Mouse (Mus musculus): ENCODE results near the gene BC005561. TPM values are rescaled to one million over a fixed set of nuclear protein-coding genes. Genes with fewer than 3 reads are reported as not detected.
A peak's percentile ranks its signal among the peaks of the same experiment; 100 is the strongest.
"Not testable (repeated sequence)": the region's sequence is repeated elsewhere in the genome, so short reads cannot be mapped to it uniquely, and the experiment has no call there.

The BC005561 gene
- polyA plus RNA-seq (2012; rRNA removed) = 0.35 and 0.91 TPM in 2 replicates

DNA sequence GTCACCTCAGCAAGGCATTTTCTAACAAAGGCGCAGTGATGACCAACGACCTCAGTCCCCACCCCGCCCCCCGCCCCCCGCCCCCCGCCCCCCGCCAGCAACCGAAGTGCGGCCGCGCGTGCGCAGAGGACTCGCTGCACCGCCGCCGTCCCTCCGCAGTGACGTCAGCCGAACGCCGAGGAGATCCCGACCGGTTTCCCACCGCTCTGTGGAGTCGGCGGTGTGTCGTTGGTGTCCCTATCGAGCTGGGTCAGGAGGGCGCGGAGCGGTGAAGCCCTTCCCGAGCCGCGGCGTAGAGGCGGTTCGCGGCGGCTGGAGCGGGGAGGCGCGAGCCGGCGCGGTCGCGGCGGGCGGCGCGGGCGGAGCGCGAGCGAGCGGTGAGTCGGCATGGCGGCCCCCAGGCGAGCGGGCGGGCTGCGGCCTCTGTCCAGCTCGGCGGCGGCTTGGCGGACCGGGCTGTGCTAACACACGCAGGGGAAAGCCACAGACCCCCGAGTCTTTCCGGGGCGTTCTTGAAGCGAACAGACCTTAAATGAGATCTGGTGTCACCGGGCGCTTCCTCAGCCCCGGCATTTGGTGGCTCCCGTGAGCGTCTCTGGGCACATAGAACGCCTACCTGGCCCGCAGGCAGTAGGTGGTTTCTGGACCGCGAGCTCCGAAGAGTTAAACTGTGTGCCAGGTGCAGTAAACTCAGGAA is at the start of gene BC005561:
Gene BC005561, plus strand, starts transcription at position 158 of the 697 bp plus-strand sequence.
- WGBS = under 1% methylated on average over 83 of the region's 83 CpGs
- peak; percentile 38 for DNase-seq (ENCODE audit: low read depth, low spot score)

DNA sequence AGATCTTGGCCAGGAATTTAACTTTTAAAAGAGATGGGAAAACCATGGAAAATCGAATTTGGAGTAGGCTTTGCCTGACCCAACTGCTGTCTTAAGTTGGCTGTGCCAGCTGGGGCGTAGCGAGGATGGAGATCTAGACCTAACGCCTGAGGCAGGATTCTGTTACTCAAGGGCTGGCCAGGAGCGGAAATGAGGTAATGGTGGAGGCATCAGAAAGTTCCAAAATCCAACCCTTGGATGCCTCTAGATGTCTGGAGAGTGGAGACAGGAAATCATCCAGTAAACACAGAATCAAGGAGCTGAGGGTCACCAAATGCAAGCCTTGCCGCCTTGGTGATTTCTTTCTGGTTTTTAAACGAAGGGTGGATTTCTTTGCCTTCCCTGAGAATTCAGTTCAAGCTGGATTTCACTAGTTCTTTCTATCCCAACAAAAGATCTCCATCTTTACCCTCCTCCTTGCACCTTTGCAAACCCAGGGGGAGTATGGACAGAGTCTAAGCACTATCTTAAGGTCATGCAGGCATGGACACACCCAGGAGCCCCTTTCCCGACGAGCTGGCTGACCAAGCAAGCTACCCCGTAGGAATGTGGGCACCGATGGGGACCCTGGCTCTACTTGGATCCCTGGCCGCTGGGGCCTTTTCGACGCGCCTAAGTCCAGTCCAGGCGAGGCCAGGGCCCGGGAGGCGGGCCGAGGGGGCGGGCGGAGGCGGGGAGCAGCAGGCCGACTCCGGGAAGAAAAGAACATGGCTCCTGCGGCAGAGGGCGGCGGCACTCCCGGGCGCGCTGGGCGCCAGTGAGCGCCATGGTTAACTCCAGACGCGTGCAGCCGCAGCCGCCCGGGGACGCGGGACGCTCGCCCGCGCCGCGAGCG is 49.1 kb upstream of the BC005561 start, which contains the start of gene Pkd2:
Gene Pkd2, plus strand, starts transcription at position 619 of the 874 bp plus-strand sequence.
- no peak for DNase-seq (ENCODE audit: low read depth, low spot score)
- WGBS = 11% methylated on average over 46 of the region's 46 CpGs

DNA sequence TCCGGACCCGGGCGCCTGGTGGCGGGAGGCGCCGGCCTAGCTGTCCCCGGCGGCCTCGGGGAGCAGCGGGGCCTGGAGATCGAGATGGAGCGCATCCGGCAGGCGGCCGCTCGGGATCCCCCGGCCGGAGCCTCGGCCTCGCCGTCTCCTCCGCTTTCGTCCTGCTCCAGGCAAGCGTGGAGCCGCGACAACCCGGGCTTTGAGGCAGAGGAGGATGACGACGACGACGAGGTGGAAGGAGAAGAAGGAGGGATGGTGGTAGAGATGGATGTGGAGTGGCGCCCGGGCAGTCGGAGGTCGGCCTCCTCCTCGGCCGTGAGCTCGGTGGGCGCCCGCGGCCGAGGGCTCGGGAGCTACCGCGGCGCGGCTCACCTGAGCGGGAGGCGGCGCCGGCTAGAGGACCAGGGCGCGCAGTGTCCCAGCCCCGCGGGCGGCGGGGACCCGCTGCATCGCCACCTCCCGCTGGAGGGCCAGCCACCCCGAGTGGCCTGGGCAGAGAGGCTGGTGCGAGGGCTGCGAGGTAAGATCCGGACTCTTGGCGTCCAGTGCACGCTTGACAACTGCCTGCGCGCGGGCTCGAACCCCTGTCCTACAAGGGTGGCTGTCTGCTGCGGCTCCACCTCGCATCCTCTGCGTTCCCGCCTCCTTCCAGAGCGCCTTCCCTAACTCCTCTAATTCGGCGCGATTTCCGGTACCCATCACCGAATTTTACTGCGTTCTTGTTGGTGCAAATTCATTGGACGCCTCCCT is 48.3 kb upstream of the BC005561 start:
- no peak for DNase-seq (ENCODE audit: low read depth, low spot score)
- WGBS = under 1% methylated on average over 77 of the region's 82 CpGs

DNA sequence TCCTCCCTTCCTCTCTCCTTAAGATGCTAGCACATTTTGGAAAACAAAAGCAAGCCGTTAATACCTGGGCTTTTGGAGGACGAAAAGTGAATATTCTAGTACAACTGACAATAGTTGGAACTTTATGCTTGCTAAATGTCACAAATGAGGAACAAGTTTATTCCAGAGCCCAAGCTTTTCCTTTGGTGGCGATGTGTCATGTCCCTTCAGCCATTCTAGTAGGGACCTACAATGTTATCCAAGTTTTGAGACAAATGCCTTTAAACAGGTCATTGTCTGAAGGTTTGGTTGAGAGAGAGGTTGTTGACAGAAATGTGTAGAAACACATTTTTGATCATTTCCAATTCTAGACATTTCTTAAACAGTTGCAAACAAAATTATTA is 47.7 kb upstream of the BC005561 start:
- DNase-seq (ENCODE audit: low read depth, low spot score) = no peak
- 22% methylated on average over 3 of the region's 3 CpGs for WGBS

DNA sequence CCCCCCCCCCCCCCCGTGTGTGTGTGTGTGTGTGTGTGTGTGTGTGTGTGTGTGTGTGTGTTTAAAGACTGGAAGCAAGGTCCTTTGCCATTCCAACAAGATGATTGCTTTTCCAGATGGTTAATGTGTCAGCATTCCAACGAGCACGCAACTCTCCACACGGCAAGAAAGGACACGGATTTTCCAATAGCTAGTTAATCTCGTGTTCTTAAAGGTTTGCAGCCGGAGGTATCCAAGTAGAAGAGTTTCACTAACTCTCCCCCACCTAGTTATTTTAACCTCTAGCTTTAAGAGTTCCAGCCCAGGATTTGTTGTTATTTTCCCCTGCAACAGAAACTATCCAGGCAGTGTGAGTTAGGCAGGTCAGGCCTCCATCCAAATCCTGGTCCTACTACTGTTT is 47.3 kb upstream of the BC005561 start:
- WGBS = 51% methylated on average over 7 of the region's 7 CpGs
- DNase-seq (ENCODE audit: low read depth, low spot score) = no peak

DNA sequence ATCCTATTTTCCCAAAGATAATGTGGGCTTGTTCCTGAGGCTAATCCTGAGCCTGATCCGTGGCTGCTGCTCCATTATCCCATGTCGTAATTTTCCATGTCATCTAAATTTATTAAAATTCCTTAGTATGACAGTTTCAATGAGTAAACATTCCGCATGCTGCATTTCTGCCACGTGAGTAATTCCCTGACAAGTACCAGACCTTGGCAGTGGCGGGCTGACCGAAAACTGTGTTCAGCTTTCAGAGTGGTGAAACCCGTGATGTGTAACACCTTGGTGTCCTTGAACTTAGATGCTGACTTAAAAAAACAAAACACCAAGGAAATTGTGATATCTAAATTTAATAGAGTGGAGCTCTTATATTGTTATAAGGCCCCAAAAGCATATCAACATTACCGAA is 42.9 kb upstream of the BC005561 start:
- no peak for DNase-seq (ENCODE audit: low read depth, low spot score)
- 73% methylated on average over 8 of the region's 8 CpGs for WGBS

DNA sequence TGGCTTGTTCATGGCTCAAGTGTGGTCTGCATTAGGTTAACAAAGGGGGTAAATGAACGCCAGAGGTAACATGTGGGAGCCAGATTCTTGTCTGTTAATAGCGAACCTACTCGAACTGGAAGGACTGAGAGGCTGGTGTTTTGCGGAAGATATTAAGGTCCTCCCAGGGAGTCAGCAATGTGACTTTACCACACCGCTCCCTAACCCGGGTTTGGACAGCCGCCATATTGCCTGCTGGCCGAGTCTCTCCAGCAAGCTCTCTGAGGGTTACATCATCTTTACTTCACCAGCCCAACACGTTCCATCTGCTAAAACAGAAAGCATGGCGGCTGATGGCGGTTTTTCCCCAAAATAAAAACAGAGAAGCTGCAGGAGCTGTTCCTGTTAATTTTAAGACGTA is 42.4 kb upstream of the BC005561 start:
- WGBS = 72% methylated on average over 12 of the region's 12 CpGs
- no peak for DNase-seq (ENCODE audit: low read depth, low spot score)

DNA sequence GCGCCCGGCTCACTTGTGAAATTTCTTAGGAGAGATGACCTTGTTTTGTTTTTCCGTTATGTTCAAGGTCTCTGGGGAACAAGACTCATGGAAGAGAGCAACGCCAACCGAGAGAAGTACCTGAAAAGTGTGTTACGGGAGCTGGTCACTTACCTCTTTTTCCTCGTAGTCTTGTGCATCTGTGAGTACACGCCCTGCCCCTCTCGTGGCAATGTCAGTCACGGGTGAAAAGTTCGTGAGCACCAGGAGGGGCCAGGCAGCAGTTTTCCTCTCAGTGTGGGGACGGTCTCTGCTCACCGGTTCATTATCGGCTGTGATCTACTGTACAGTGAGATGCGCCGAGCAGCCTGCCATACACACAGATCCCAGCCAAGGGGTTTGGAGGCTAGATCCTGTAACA is 41.3 kb upstream of the BC005561 start:
- DNase-seq (ENCODE audit: low read depth, low spot score) = no peak
- WGBS = 93% methylated on average over 16 of the region's 16 CpGs

DNA sequence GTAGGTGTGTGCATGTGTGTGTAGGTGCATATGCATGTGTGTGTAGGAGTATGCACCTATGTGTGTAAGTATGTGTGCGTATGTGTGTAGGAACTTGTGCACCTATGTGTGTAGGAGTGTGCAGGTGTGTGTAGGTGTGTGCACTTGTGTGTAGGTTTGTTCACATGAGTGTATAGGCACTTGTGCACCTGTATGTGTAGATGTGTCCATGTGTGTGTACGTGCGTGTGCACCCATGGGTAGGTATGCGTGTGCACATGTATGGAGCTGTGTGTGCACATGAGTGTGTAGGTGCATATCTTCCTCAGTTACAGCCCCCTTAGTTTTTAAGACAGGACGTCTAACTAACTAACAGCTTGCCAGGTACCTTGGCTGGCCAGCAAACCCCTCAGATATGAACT is 39.6 kb upstream of the BC005561 start:
- no peak for DNase-seq (ENCODE audit: low read depth, low spot score)
- WGBS = 94% methylated on average over 5 of the region's 5 CpGs

DNA sequence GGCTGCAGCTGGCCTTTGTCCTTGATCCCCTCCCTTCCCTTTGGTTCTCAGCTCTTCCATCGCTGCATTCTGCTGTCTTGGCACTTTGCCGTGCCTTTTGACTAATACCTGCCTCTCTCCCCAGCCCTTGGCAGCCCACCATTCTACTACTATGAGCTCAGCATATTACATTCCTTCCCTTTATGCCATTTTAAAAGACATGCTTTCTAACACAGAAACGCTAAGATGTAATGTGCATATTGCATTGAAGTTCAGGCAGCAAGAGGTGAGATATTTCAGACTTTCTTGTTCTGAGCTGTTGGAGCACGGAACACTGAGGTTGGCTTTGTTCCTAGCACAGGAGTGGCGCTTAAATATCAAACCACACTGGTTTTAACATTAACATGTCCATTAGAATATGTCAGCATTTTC is 37.2 kb upstream of the BC005561 start:
- no peak for DNase-seq (ENCODE audit: low read depth, low spot score)
- 85% methylated on average over 5 of the region's 5 CpGs for whole genome bisulfite sequencing

DNA sequence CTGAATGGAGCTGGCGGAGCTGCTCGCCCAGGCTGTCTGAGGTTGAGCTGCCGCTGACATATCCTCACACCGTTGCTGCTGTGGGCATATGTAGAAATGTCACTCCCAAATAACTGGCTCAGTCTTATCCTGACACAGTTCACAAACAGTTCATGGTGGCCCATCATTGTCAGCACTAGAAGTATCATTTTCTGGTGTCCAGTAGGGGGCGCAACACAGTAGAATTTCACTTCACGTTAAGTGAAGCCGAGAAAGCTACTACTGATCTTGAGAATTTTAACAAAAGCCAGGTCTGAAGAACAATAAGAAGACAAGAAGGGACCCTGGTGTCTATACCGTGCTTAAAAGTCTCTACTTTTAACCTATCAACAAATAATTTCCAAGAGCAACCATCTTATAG is 35.8 kb upstream of the BC005561 start:
- no peak for DNase-seq (ENCODE audit: low read depth, low spot score)
- WGBS = 95% methylated on average over 8 of the region's 8 CpGs

DNA sequence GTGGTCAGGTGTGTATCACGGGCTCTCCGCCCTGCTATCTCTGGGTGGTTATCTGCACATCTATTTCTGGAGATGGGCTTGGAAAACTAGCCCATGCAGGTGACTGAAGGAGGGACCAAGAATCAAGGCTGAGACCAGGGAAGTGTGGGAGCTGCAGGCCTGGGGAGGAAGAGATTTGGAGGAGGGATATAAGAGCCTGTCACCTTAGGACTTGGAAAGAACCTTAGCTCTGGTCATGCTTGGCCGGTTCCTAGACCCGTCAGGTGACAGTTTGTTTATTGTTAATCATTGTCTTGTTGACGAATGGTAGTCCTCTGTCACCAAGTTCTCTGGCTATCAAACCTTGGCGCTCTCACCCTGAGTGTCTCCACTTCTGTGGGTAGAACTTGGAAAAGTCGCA is 27.8 kb upstream of the BC005561 start:
- 71% methylated on average over 7 of the region's 7 CpGs for WGBS
- DNase-seq (ENCODE audit: low read depth, low spot score) = no peak

DNA sequence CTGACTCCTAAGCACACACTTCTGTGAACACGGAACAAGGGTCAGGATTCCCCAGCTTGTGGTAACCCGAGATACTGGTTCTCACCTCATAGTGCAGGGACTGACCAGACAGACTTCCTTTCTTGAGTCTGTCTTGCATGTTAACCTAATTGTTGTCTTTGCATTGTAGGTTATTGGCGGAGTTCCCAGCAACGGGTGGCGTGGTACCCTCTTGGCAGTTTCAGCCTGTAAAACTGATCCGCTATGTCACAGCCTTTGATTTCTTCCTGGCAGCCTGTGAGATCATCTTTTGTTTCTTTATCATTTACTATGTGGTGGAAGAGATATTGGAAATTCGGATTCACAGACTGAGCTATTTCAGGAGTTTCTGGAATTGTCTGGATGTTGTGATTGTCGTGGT is 25.3 kb upstream of the BC005561 start:
- DNase-seq (ENCODE audit: low read depth, low spot score) = no peak
- 65% methylated on average over 8 of the region's 8 CpGs for WGBS

DNA sequence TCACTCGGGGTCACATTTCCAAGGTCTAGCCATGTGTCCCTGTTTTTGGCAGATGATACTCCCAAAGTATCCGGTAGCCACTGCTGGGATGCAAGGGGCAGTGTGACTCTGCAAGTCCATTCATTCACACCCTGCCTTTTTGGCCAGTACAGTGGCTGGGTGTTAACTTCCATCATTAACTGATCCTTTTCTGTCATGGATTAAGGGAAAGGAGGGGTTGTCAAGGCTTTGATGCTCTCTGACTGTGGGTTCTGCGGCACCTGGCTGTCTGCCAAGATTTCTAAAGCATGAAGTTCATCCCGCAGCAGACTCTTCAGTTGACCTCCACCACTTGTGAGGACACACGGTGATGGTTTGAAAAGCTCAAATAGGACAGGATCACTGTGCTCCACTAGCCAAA is 16.6 kb upstream of the BC005561 start:
- DNase-seq (ENCODE audit: low read depth, low spot score) = no peak
- 64% methylated on average over 5 of the region's 5 CpGs for WGBS

DNA sequence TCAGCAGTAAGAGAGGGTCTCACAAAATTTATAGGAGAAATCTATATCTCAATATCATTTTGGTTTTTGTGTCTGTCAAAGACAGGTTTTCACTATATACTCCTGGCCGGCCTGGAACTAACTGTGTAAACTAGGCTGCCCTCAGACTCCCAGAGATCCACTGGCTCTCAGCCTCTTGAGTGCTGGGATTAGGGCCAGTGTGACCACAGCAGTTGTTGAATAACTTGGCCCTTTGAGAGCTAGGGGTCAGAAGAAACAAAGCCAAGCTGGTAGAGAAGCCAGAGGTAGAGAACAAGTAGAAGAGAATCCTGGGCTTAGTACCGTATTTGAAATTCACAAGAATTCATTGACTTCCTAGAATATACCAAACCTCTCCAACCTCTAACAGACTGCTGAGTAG is 3.3 kb upstream of the BC005561 start:
- 93% methylated on average over 2 of the region's 2 CpGs for WGBS
- DNase-seq (ENCODE audit: low read depth, low spot score) = no peak

DNA sequence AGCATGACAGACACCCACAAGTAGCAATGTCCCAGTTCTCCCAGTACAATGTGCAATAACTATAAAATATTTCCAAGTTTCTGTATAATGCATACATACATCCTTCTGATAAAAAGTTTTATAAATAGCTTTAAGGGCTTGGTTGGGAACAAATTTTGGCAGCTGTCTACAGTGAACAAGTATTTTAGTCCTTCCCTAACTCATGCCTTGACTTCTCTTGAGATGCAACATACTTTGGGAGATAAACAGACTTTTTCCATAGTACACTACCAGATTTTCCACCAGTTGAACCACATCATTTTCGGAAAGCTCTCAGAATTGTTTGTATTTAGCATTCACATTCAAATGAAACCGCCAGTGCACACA is 340 bp upstream of the BC005561 start:
- 2% methylated on average over 2 of the region's 2 CpGs for WGBS
- no peak for DNase-seq (ENCODE audit: low read depth, low spot score)

DNA sequence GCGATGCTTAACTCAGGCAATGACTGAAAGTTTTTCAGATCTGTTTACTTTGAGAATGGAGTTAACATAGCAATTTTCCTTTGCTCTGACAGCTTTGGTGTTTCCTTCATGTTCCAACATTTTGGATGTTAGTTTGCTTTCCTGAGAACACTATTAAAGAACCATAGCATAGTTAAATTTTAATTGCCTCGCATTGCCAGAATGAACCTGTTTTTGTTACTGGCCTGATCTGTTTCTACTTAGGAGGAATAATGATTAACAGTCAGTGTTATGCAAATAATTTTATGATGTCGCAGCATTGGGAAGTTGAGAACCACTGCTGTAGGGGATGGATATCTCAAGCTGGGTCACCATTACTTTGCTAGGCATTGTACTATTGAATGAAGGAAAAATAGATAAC is 3.1 kb downstream of the BC005561 start:
- no peak for DNase-seq (ENCODE audit: low read depth, low spot score)
- 75% methylated on average over 3 of the region's 3 CpGs for WGBS

DNA sequence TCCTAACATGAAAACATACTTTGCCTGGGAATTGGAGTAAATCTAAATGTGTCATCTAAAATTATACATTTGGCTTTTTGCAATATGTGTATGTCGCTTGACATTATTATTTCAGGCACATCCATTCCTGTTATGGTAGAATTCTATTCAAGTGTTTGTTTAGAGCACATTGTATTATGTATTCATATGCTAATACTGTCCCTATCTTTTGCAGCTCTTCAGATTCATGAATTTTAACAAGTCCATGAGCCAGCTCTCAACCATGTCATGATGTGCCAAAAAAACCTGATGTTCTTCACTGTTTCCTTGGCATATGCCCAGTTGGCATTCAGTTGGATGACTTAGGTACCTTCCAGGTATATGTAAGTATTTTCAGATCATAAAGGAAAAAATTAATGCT is 30.5 kb downstream of the BC005561 start:
- WGBS = 94% methylated on average over 1 of the region's 1 CpGs
- DNase-seq (ENCODE audit: low read depth, low spot score) = no peak

DNA sequence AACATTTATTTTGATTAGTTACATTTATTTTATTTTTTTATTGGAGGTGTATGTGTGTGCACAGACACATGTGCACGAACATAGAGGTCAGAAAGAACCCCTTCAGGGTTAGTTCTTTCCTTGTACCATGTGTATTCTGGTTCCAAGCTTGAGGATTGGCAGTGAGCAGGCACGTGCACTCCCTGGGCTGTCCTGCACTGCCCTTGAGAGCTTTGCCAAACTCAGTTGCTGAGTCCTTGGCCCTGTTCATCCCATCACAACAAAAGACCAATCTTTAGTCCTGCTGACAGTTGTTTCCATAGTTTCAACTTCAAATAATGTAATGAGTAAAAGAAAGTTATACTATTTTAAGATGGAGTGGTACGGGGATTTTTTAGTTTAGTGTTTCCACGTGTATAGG is 31.2 kb downstream of the BC005561 start:
- DNase-seq (ENCODE audit: low read depth, low spot score) = no peak
- 90% methylated on average over 4 of the region's 4 CpGs for WGBS

DNA sequence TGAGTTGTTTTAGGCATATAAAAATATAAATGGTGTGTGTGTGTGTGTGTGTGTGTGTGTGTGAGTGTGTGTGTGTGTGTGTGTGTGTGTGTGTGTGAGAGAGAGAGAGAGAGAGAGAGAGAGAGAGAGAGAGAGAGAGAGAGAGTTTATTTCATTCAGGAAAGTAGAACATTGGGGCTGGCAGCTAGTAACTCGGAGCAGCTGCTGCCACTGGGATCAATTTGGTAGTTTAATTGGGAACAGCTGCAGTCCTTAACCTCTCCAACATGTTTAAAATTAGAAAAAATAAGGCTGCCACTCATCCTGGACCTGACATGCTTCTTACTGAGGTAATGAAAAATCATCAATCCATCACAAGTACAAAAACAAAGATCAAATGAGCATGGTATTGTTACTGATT is 59.9 kb downstream of the BC005561 start:
- DNase-seq (ENCODE audit: low read depth, low spot score) = not testable (repeated sequence)
- 62% methylated on average over 1 of the region's 1 CpGs for WGBS
